Mouse (Mus musculus): ENCODE measurements around the gene Ahcyl2. TPM values are rescaled to one million over a fixed set of nuclear protein-coding genes. Genes with fewer than 3 reads are reported as not detected.

Gene Ahcyl2
- total and polyA plus RNA-seq, 3 experiments, result 50.0 to 204 (median 184) TPM

DNA sequence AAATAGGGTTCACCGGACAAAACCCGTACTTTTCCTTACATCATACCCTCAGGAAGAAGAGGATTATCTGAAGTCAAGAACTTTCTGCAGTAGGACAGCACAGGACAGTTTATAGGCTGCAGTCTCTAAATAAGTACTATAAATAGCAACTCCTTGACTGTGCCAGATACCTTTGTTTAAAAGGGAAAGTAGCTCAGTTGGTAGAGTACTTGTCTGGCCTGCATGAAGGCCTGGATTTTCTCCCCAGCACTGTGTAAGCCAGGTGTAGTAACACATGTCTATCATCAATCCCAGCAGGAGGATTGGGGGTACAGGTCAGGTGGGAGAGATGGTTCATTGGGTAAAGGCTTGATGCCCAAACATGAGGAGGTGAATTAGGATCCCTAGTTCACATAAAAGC, 114.1 kb downstream of the Ahcyl2 start:
- dilution Hi-C loops (cut with MboI; ENCODE audit: extremely low pct_ligation_motif_present, extremely low pct_unique_long_range_greater_than_20kb, low sequenced_read_pairs), result no loop called here
- Histone ChIP-seq H3K4me1 (ENCODE audit: control insufficient read depth in 1 of 2, insufficient read depth in 2 of 2) (peaks cover 0 to 46% of the 10 kb centered on the region in 2 experiments; a peak in 2 of 4 replicates), H3K79me2 (replicated peaks; ENCODE audit: control insufficient read depth, extremely low read depth, insufficient read depth, poor library complexity, severe bottlenecking) (no peaks in the 10 kb centered on the region), H3K4me2 (ENCODE audit: insufficient read depth, low read depth, poor library complexity, severe bottlenecking) (no peak overlapping the region), H3K27ac (ENCODE audit: insufficient read depth, low read depth) (no peak overlapping the region), H3K9me3 (replicated peaks; ENCODE audit: low read length) (peaks cover 3% of the 10 kb centered on the region), H3K36me3 (replicated peaks in 1 of 2; ENCODE audit: control insufficient read depth in 1 of 2, insufficient read depth in 1 of 2, low read length in 1 of 2) (peaks cover 16 to 85% of the 10 kb centered on the region in 2 experiments), H3K27me3 (replicated peaks) (no peaks in the 10 kb centered on the region), H3K4me3 (replicated peaks in 1 of 3; ENCODE audit: low read depth in 2 of 3, low read length in 2 of 3, poor library complexity in 1 of 3) (no peak overlapping the region), H3K9ac (ENCODE audit: insufficient read depth, low read depth) (no peak overlapping the region)
- TF ChIP-seq ETS1 (conservative IDR thresholded peaks at IDR 0.05; ENCODE audit: low read depth, low read length) (no peak), SMC3 (IDR thresholded peaks at IDR 0.05; ENCODE audit: low read depth, low read length) (no peak), TCF12 (IDR thresholded peaks at IDR 0.05; ENCODE audit: low read depth, low read length) (no peak), IRF4 (IDR thresholded peaks at IDR 0.05; ENCODE audit: low read depth, low read length) (no peak), GABPA (IDR thresholded peaks at IDR 0.05; ENCODE audit: insufficient replicate concordance, low read depth, low read length) (no peak), ZNF384 (IDR thresholded peaks at IDR 0.05; ENCODE audit: low read depth, low read length) (no peak)
- no peak for DNase-seq (ENCODE audit: extremely low read depth)
- in situ Hi-C loops (cut with MboI; ENCODE audit: low pct_ligation_motif_present, low pct_unique_long_range_greater_than_20kb, low sequenced_read_pairs), result no loop called here

DNA sequence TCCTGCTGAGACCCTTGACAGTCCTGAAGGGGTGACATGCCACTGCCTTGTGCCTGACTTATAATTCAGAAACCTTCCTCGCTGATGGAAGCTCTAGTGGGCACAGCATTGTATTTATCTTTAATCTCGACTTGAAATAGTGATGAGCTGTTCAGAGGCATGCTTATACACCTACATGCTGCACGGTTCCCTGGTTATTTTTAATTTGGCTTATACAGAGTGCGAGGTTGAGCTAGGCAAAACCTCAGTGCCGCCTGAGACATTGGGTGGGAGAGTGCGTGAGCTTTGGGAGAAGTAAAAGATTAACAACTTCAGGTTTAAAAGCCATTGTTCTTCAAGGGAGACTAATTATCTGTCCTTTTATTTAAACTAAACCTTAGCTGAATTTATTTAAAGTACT, 115.1 kb downstream of the Ahcyl2 start:
- H3K9ac ChIP-seq (ENCODE audit: insufficient read depth, low read depth), result no peak overlapping the region
- in situ Hi-C loops (cut with MboI; ENCODE audit: low pct_ligation_motif_present, low pct_unique_long_range_greater_than_20kb, low sequenced_read_pairs) (no loop called here), dilution Hi-C loops (cut with MboI; ENCODE audit: extremely low pct_ligation_motif_present, extremely low pct_unique_long_range_greater_than_20kb, low sequenced_read_pairs) (no loop called here)
- no peak overlapping the region for H3K27ac ChIP-seq (ENCODE audit: insufficient read depth, low read depth)
- H3K9me3 ChIP-seq (replicated peaks; ENCODE audit: low read length), result peaks cover 3% of the 10 kb centered on the region
- no peaks in the 10 kb centered on the region for H3K79me2 ChIP-seq (replicated peaks; ENCODE audit: control insufficient read depth, extremely low read depth, insufficient read depth, poor library complexity, severe bottlenecking)
- no peaks in the 10 kb centered on the region for H3K27me3 ChIP-seq (replicated peaks)
- peaks cover 2 to 47% of the 10 kb centered on the region in 2 experiments; a peak in 2 of 4 replicates for H3K4me1 ChIP-seq (ENCODE audit: control insufficient read depth in 1 of 2, insufficient read depth in 2 of 2)
- TF ChIP-seq TCF12 (IDR thresholded peaks at IDR 0.05; ENCODE audit: low read depth, low read length) (no peak), JUN (IDR thresholded peaks at IDR 0.05; ENCODE audit: insufficient read depth, low read depth, low read length) (no peak), POLR2A (IDR thresholded peaks at IDR 0.05; ENCODE audit: low read depth, low read length) (no peak), EP300 (IDR thresholded peaks at IDR 0.05; ENCODE audit: low read length) (no peak), NELFE (IDR thresholded peaks at IDR 0.05; ENCODE audit: low read depth, low read length) (no peak), RCOR1 (conservative IDR thresholded peaks at IDR 0.05; ENCODE audit: low read depth, low read length) (no peak), IRF4 (IDR thresholded peaks at IDR 0.05; ENCODE audit: low read depth, low read length) (no peak), PAX5 (IDR thresholded peaks at IDR 0.05; ENCODE audit: low read length) (no peak), MEF2A (IDR thresholded peaks at IDR 0.05; ENCODE audit: borderline replicate concordance, low read depth, low read length) (no peak), TBP (conservative IDR thresholded peaks at IDR 0.05; ENCODE audit: low read depth, low read length) (no peak), BHLHE40 (IDR thresholded peaks at IDR 0.05; ENCODE audit: low read depth, low read length) (no peak), E2F4 (IDR thresholded peaks at IDR 0.05; ENCODE audit: insufficient replicate concordance, low read depth, low read length) (no peak), MXI1 (IDR thresholded peaks at IDR 0.05; ENCODE audit: low read depth, low read length) (no peak)
- DNase-seq (ENCODE audit: extremely low read depth), result no peak
- H3K36me3 ChIP-seq (replicated peaks in 1 of 2; ENCODE audit: control insufficient read depth in 1 of 2, insufficient read depth in 1 of 2, low read length in 1 of 2), result peaks cover 16 to 85% of the 10 kb centered on the region in 2 experiments
- no peak overlapping the region for H3K4me3 ChIP-seq (replicated peaks in 1 of 3; ENCODE audit: low read depth in 2 of 3, low read length in 2 of 3, poor library complexity in 1 of 3)
- no peak overlapping the region for H3K4me2 ChIP-seq (ENCODE audit: insufficient read depth, low read depth, poor library complexity, severe bottlenecking)

All from CH12.LX (cell line).